Mouse (Mus musculus) hindbrain, postnatal 0 days (tissue): Measurements from ENCODE around the gene Rcc1l. TPM values are rescaled to one million over a fixed set of nuclear protein-coding genes. Genes with fewer than 3 reads are reported as not detected.

ENCODE experiments used
- ATAC-seq: fragments of 200-750 bp; cut with Nextera tagmentation; 2 replicates; pipeline ENCODE4 v1.8.0; 2017; ENCODE audit warnings: mild to moderate bottlenecking, moderate TSS enrichment, moderate library complexity
- DNase-seq: peaks from one replicate; pipeline ENCODE4 v3.0.0-alpha.2; 2015; ENCODE audit warnings: low spot score
- H3K27ac ChIP-seq: fragments of 300-500 bp; sonication (generic); 2 replicates; pipeline ENCODE4 v1.5.1; 2014; ENCODE audit warnings: mild to moderate bottlenecking
- H3K27me3 ChIP-seq: fragments of 300-500 bp; sonication (generic); 2 replicates; pipeline ENCODE4 v1.6.1; 2014; ENCODE audit warnings: low read length, mixed read lengths; ENCODE audit not compliant: insufficient read depth
- H3K36me3 ChIP-seq: fragments of 300-500 bp; sonication (generic); 2 replicates; pipeline ENCODE4 v1.6.1; 2014; ENCODE audit warnings: low read length, mixed read lengths; ENCODE audit not compliant: insufficient read depth
- H3K4me1 ChIP-seq: fragments of 300-500 bp; sonication (generic); 2 replicates; pipeline ENCODE4 v1.6.1; 2014; ENCODE audit warnings: antibody characterized with exemption, low read length, mixed read lengths; ENCODE audit not compliant: insufficient read depth
- H3K4me2 ChIP-seq: fragments of 300-500 bp; sonication (generic); 2 replicates; pipeline ENCODE4 v1.6.1; 2014; ENCODE audit warnings: low read depth, mild to moderate bottlenecking, low read length, moderate library complexity, mixed read lengths
- H3K4me3 ChIP-seq: fragments of 300-500 bp; sonication (generic); 2 replicates; pipeline ENCODE4 v1.5.1; 2014; ENCODE audit warnings: low read length
- H3K9ac ChIP-seq: fragments of 300-500 bp; sonication (generic); replicated peaks from 2 replicates; pipeline ENCODE4 v1.6.1; 2014; ENCODE audit warnings: mild to moderate bottlenecking, low read length, moderate library complexity, mixed read lengths
- H3K9me3 ChIP-seq: fragments of 300-500 bp; sonication (generic); 2 replicates; pipeline ENCODE4 v1.6.1; 2016; ENCODE audit warnings: low read length, mixed read lengths
- CTCF ChIP-seq: IDR thresholded peaks from 2 replicates; pipeline ENCODE4 v1.5.1; 2016; ENCODE audit warnings: antibody characterized with exemption, control low read depth, low read depth
- WGBS: fragments of 180-500 bp; shearing (Covaris S2); extraction: QIAGEN DNeasy Blood & Tissue Kit; methylation state at CpG from one replicate; pipeline ENCODE4 v1.1.7; 2014; 5-methylcytosine and 5-hydroxymethylcytosine counted together
- polyA plus RNA-seq: library from polyadenylated mRNA; unstranded; fragments of >200 nt; fragmentation: Nextera tagmentation; extraction: Ambion mirVana; gene quantifications from 2 replicates; pipeline ENCODE4 v1.2.1, GENCODE M21; 2015
- total RNA-seq: library from RNA; depleted of rRNA; stranded (reverse); fragments of >200 nt; gene quantifications from 2 replicates; pipeline ENCODE4 v1.2.3, GENCODE M21; 2014

The Rcc1l gene
- total and polyA plus RNA-seq, 2 experiments from 2014 or later: 20.6 to 21.7 TPM

- Histone ChIP-seq H3K4me3 (no peak overlapping the region), H3K4me1 (no peaks in the 10 kb centered on the region), H3K4me2 (no peak overlapping the region), H3K27ac (no peak overlapping the region), H3K9ac (no peak overlapping the region), H3K27me3 (no peaks in the 10 kb centered on the region), H3K9me3 (no peaks in the 10 kb centered on the region), H3K36me3 (peaks cover 13% of the 10 kb centered on the region; the same call in 1 of the 2 replicates)
- DNase-seq: no peak
- no peak for ATAC-seq
- TF ChIP-seq CTCF: no peak
- WGBS: 85% methylated on average over 11 of the region's 11 CpGs
Observed at GRCm38 (mm10) chr5:134151895-134152294, 24.7 kb downstream of the Rcc1l start.

DNA sequence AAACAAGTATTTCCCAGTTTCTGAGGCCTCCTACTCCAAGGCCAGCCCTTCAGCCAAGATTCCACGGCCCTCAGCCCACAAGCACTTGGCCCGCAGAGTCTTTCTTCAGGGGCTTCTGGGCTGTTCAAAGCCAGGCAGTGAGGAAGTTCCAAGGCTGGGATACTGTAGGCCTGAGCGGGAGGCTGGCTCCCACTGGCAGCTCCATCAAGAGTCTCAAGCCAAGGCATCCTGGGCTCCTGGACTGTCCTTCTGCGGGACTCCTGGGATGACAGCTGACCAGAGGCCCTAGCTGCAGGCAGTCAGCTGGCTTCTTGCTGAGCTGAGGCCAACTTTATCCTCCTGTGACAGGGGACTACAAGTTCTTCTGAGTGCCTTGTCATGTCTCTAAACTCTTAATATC lies 28.4 kb downstream of the Rcc1l start:
- no peak for TF ChIP-seq CTCF
- no peak overlapping the region for H3K9ac ChIP-seq
- DNase-seq (no peak), ATAC-seq (no peak)
- peaks cover 17% of the 10 kb centered on the region; the same call in 1 of the 2 replicates for H3K36me3 ChIP-seq
- no peaks in the 10 kb centered on the region for H3K4me1 ChIP-seq
- H3K27me3 ChIP-seq: no peaks in the 10 kb centered on the region
- H3K27ac ChIP-seq: no peak overlapping the region
- no peaks in the 10 kb centered on the region for H3K9me3 ChIP-seq
- no peak overlapping the region for H3K4me2 ChIP-seq
- WGBS: 75% methylated on average over 4 of the region's 4 CpGs
- H3K4me3 ChIP-seq: no peak overlapping the region

GRCm38 (mm10) chr5:134147194-134147753 lies 29.3 kb downstream of the Rcc1l start:
- TF ChIP-seq CTCF: no peak
- H3K36me3 ChIP-seq: peaks cover 25% of the 10 kb centered on the region; the same call in 1 of the 2 replicates
- WGBS: 88% methylated on average over 10 of the region's 10 CpGs

GRCm38 (mm10) chr5:134144986-134145385 lies 31.6 kb downstream of the Rcc1l start:
- Histone ChIP-seq H3K4me1 (no peaks in the 10 kb centered on the region), H3K9me3 (no peaks in the 10 kb centered on the region), H3K4me2 (no peak overlapping the region), H3K27me3 (no peaks in the 10 kb centered on the region), H3K36me3 (peaks cover 29% of the 10 kb centered on the region), H3K27ac (no peak overlapping the region), H3K9ac (no peak overlapping the region), H3K4me3 (no peak overlapping the region)
- WGBS: 94% methylated on average over 8 of the region's 8 CpGs
- 0 out of 2 replicates have a peak, but pooled peaks have one; percentile 5 for TF ChIP-seq CTCF
- no peak for DNase-seq
- no peak for ATAC-seq

More at GRCm38 (mm10) chr5:134147194-134147753, 29.3 kb downstream of the Rcc1l start:
- no peak overlapping the region for H3K9ac ChIP-seq
- H3K27me3 ChIP-seq: no peaks in the 10 kb centered on the region
- H3K9me3 ChIP-seq: no peaks in the 10 kb centered on the region
- DNase-seq: no peak
- no peak overlapping the region for H3K4me3 ChIP-seq
- H3K4me2 ChIP-seq: no peak overlapping the region
- no peak for ATAC-seq
- no peak overlapping the region for H3K27ac ChIP-seq
- H3K4me1 ChIP-seq: no peaks in the 10 kb centered on the region

DNA sequence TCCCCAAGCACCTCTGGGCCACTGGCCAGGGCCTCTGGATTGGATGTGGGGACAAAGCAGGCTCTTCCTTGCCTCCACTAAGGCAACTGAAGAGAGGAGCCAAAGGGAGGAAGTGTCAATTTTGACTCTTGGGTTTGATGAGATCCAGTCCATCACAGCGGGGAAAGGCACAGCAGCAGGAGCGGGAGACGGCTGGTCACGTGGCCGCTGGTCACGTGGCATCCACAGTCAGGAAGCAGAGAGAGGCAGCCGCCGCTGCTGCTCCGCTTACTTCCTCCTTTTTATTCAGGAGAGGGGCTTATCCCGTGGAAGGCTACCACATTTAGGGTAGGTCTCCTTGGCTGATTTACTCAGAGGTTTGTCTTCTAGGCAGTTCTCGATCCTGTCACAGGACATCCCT lies 34.2 kb downstream of the Rcc1l start:
- DNase-seq (no peak), ATAC-seq (no peak)
- Histone ChIP-seq H3K27ac (no peak overlapping the region), H3K9me3 (no peaks in the 10 kb centered on the region), H3K4me1 (no peaks in the 10 kb centered on the region), H3K9ac (no peak overlapping the region), H3K4me3 (no peak overlapping the region), H3K36me3 (peaks cover 34% of the 10 kb centered on the region), H3K27me3 (no peaks in the 10 kb centered on the region), H3K4me2 (no peak overlapping the region)
- 83% methylated on average over 11 of the region's 11 CpGs for WGBS
- no peak for TF ChIP-seq CTCF

DNA sequence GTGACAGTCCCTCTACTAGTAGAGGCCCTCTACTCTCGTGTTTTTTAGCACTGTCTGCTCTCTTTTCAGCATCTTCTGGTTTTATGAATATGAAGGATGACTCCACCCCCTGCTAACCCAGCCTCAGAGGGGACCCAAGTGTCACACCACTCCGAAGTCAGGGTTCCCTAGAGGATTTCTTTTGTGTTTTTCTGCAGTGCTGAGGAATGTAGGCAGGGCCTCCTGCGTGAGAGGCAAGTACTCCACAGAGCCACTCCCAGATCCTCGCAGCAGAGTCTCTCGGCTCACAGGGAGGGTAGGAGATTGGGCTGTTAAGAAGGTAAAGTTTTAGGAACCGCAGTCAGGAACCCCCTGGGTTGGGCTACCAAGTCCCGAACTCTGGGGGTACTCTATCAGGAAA lies 35.3 kb downstream of the Rcc1l start:
- Histone ChIP-seq H3K4me3 (no peak overlapping the region), H3K36me3 (peaks cover 45% of the 10 kb centered on the region), H3K27ac (no peak overlapping the region), H3K27me3 (no peaks in the 10 kb centered on the region), H3K9ac (no peak overlapping the region), H3K9me3 (no peaks in the 10 kb centered on the region), H3K4me2 (no peak overlapping the region), H3K4me1 (no peaks in the 10 kb centered on the region)
- WGBS: 80% methylated on average over 7 of the region's 7 CpGs
- DNase-seq: no peak
- ATAC-seq: no peak
- TF ChIP-seq CTCF: no peak

- Histone ChIP-seq H3K36me3 (peaks cover 57% of the 10 kb centered on the region), H3K4me3 (no peak overlapping the region), H3K9me3 (no peaks in the 10 kb centered on the region), H3K4me2 (no peak overlapping the region), H3K4me1 (no peaks in the 10 kb centered on the region), H3K27ac (no peak overlapping the region), H3K27me3 (no peaks in the 10 kb centered on the region), H3K9ac (no peak overlapping the region)
- 89% methylated on average over 6 of the region's 6 CpGs for WGBS
- 0 out of 2 replicates have a peak, but pooled peaks have one; percentile 5 for TF ChIP-seq CTCF
- DNase-seq: no peak
- no peak for ATAC-seq
Observed at GRCm38 (mm10) chr5:134139429-134139828, 37.1 kb downstream of the Rcc1l start.
